Mouse (Mus musculus): ENCODE measurements around the gene Ccr5. TPM values are rescaled to one million over a fixed set of nuclear protein-coding genes. Genes with fewer than 3 reads are reported as not detected.

Gene Ccr5
- polyA plus RNA-seq, 1 experiment from 2014 or later: 0.33 TPM

GRCm38 (mm10) chr9:124146307-124146706, 25.0 kb downstream of the Ccr5 start:
- Histone ChIP-seq H3K9me3 (no peaks in the 10 kb centered on the region), H3K36me3 (no peaks in the 10 kb centered on the region), H3K9ac (no peak overlapping the region), H3K27ac (no peak overlapping the region), H3K4me3 (no peak overlapping the region), H3K4me2 (replicated peaks) (no peak overlapping the region), H3K27me3 (no peaks in the 10 kb centered on the region), H3K4me1 (no peaks in the 10 kb centered on the region)
- no peak for ATAC-seq (ENCODE audit: insufficient number of reproducible peaks, insufficient read depth, low FRiP score, low TSS enrichment)

Other genes starting within 250 kb of the Ccr5 start
- gene Ccr1, start 152.9 kb upstream of the Ccr5 start, polyA plus RNA-seq (2016; fragmentation: Nextera tagmentation; extraction: Ambion mirVana): 1.3 TPM in 2 replicates
- gene Ccr1l1, start 143.1 kb upstream of the Ccr5 start, polyA plus RNA-seq (2016; fragmentation: Nextera tagmentation; extraction: Ambion mirVana): not detected in 2 replicates
- gene Ccr3, start 99.6 kb upstream of the Ccr5 start, polyA plus RNA-seq (2016; fragmentation: Nextera tagmentation; extraction: Ambion mirVana): not detected in 2 replicates
- gene Ccr2, start 19.6 kb upstream of the Ccr5 start, polyA plus RNA-seq (2016; fragmentation: Nextera tagmentation; extraction: Ambion mirVana): 0.82 and 0.92 TPM in 2 replicates
- gene 2010315B03Rik, start 191.2 kb downstream of the Ccr5 start, polyA plus RNA-seq (2016; fragmentation: Nextera tagmentation; extraction: Ambion mirVana): 6.9 and 7.4 TPM in 2 replicates

Measured in embryonic facial prominence, embryonic 12.5 days (tissue).